Mouse (Mus musculus): ENCODE data around the gene Heatr4. TPM values are rescaled to one million over a fixed set of nuclear protein-coding genes. Genes with fewer than 3 reads are reported as not detected.
"Not testable (repeated sequence)": the region's sequence is repeated elsewhere in the genome, so short reads cannot be mapped to it uniquely, and the experiment has no call there.

The Heatr4 gene
- total RNA-seq, 2 experiments from 2014 or later: 0.18 TPM; not detected in 1

DNA sequence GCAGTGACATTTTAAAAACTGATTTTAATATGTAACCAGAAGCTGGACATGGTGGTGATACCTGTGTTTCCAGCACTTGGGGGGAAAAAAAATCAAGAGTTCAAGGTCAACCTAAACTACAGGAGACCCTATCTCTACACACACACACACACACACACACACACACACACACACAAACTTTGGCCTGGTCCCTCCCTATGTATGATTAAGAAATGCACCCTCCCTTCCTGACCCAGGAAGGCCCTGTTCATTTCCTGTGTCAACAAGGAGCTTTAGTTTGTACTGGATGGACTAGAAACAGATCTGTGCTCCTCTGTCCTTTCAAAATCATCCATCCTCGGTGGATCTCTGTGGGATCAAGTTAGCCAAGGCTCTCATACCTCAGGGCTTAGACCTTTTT lies 46.1 kb downstream of the Heatr4 start:
- not testable (repeated sequence) for DNase-seq (ENCODE audit: low spot score in 2 of 2)

DNA sequence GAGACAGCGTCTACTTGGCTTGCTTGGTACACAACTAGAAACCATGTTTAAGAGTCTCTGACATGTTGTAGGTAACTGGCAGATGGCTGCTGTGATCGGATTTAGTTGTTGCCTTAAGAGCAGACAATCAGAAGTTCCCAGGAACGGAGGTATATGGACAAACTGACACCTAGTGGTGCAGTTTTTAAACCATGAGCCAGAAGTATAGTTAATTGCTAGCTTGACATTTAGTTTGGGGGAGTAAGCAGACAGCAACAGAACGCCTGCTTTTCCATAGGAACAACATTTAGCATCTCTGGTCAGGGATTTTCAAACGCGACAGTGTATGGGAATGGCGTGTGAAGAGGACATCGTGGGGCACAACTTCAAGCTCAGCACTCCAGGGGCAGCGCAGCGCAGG lies 47.1 kb downstream of the Heatr4 start:
- DNase-seq (ENCODE audit: low spot score in 2 of 2): no peak

DNA sequence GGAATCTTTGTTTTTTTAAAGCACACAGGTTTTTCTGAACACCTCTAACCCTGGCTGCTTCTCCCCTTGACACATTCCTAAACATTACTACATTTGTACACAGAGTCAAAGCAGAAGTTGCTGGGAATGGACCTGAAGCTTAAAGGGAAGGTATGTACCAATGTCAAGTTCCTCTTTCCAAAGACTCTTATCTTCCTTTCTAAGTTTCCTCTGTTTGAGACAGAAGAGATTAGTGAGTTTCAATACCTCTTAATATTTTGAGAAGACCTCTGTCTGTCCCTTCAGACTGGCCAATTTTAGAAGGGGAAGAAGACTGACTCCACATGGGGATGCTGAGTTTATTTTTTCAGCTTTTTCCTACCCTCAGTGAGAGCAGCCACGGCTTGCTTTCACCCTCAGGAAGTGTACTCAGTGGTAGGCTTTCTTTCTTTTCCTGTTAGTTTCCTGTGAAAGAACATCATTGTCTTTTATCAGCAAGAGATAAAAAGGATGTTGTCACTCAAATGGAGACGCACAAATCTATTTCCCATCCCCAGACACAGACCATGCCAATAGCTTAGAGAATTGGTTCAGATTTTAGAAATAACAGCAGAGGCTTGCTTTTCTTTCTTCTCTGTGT lies 55.4 kb downstream of the Heatr4 start:
- DNase-seq (ENCODE audit: low spot score in 2 of 2): no peak

DNA sequence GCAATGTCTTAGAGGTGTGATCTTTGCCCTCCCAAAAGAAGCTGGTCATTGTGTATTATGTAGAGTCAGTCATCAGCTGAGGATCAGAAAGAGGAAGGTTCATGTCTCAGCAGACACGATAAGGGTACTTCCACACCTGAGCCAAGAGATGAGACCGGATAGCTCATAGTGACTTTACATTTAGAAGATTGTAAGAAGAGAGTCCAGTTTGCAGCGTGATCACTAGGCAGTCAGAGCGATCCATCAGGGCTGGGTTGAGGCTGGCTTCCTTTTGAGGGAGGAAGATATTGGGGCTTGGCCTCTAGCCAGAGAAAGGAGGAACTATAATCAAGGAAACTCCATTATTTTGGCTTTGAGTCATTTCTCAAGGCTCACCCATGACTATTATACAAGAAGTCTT lies 56.9 kb downstream of the Heatr4 start:
- DNase-seq (ENCODE audit: low spot score in 2 of 2): no peak

DNA sequence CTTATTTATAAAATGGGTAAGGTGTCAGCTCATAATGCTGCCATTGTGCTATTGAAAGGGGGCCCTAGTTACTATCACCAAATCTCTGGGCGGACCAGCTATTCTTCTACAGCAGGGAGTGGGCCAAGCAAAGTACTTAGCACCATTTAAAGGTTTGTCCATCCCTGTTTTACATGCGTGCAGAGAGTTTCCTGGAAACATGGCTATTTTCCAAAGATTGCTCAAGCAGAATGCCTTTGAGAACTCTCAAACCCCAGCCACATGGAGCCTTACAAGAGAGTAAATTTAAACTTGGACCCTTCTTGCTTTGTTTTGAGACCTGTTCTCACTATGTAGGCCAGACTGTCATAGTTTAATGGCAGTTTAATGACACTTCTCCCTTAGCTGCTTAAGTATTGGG lies 58.6 kb downstream of the Heatr4 start:
- no peak for DNase-seq (ENCODE audit: low spot score in 2 of 2)

DNA sequence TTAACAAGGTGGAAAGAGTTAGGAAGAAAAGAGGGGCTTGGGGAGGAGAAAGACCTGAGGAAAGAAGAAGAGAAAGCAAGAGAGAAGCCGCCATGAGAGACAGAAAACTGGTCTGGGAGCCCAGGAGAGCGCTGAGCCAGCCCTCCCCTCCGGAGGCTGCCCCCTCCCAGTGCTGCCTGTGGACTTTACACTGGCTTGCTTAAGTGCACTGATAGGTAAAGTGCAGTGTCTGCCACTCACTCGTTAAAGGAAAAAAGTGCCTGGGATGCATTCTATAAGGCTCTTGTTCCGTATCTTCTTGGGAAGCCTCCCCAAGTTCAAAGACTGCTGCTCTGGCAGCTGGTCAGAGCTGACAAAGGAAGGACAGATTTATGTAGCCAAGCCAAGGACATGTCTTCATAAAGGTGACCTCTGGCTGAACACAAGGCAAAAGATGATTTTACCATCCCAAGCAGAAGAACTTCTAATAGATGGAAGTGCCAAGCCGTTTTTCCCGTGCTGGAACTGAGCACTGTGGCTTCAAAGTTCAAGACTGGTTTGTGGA lies 59.4 kb downstream of the Heatr4 start:
- no peak for DNase-seq (ENCODE audit: low spot score in 2 of 2)

DNA sequence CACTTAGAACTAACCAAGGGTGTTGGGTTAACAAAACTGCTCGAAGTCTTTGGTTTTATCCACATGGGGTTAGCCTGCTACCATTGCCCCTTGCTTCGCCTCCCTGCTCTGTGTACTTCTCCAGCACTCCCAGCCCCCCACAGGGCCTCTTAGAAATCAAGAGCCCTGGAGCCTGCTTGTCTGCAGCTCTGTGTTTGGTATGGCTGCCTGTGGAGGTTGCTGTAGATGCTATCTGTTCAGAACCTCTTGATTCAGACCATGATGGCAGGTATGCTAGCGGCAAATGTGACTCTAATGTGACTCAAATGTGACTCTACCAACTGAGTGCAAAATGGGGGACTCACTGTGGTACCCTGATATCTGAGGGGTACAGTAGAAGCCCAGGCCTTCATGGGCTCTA lies 60.3 kb downstream of the Heatr4 start:
- DNase-seq (ENCODE audit: low spot score in 2 of 2): no peak

DNA sequence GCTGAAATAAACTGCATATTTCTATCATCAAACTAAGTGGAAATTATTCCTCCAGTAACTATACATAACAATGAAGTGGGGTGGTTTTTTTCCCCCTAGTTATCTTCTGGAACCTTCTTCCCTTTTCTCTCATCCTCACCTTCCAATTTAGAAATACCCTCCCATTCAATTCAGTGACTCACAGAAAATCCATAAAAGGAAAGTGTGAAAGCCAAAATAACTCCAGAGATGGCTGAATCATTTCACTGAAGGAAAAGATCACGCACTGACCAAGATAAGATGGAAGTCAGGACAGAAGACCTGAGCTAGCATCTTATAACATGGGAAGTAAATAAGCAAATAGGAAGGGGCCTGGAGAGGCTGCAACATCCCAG lies 61.2 kb downstream of the Heatr4 start:
- no peak for DNase-seq (ENCODE audit: low spot score in 2 of 2)

DNA sequence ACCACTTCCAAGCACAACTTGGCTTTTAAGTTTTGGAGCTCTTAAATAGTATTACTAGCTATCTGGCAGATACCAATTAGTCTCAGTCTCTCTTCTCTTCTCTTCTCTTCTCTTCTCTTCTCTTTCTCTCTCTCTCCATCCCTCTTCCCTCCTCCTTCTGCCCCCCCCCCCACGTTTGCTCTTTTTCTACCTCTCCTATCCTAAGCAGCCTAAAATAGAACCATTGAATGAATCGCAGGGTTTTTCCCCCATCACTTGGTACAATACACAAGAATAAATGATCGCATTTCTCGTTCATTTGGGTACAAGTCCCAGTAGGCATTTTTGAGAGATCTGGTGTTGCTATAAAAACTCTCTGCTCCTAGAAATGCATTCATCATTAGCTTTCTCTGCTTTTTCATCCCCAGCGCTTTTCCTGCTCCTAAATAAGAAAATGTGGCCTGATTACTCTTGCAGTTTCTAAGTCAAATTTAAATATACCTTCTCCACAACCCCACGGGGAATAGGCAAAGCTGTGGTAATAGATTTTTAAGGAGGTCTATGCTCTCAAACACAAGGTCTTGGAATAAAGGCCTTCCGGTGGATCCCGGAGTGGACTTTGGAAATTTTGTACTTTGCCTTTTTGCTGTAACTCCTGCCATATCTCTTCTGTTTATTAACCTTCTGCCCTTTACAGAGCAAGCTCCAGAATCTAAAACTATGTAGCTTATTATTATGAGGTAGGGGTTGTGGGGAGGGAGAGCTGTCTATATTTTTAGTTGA lies 61.7 kb downstream of the Heatr4 start:
- DNase-seq (ENCODE audit: low spot score in 2 of 2): no peak

DNA sequence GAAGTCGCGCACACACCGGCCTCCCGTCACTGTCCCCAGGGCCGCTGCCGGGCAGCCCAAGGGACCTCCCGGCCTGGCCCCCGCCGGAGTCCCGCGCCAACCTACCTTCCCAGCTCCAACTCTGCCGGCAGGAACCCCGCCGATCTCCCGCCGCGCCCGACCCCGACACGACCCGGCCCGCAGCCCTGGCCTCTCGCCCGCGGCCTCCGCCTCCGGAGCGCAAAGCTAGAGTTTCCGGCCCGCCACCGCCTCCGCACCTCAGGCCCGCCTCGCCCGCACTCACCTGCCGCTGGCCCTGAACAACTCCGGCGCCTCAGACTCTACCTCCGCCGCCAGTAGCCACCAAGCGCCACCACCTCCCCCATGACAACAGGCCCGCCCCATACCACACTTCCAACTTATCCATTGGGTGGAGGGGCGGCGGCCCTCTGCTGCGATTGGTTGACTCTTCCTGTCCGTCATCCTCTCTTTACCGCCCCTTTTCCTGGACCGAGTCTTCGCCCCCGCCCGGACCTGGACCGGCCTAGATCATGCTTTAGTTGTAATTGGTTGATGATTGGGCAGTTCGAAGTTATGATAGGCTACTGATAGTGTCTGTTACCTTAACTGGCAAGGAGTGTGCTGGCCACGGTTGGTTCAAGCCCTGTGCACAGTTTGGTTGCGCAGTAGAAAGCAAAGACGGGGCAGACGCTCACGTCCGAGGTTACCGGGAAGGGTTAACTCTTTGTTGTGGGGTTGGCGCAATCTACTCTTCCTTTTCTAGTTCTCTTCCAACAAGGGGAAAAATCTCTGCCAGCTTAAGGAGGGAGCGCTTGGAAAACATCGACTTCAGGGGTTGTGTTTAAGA lies 62.9 kb downstream of the Heatr4 start, which contains the start of gene Numb:
Numb (minus strand) TSS at position 400 of the 847 bp plus-strand sequence.
- peak; percentile 98 for DNase-seq (ENCODE audit: low spot score in 2 of 2)

DNA sequence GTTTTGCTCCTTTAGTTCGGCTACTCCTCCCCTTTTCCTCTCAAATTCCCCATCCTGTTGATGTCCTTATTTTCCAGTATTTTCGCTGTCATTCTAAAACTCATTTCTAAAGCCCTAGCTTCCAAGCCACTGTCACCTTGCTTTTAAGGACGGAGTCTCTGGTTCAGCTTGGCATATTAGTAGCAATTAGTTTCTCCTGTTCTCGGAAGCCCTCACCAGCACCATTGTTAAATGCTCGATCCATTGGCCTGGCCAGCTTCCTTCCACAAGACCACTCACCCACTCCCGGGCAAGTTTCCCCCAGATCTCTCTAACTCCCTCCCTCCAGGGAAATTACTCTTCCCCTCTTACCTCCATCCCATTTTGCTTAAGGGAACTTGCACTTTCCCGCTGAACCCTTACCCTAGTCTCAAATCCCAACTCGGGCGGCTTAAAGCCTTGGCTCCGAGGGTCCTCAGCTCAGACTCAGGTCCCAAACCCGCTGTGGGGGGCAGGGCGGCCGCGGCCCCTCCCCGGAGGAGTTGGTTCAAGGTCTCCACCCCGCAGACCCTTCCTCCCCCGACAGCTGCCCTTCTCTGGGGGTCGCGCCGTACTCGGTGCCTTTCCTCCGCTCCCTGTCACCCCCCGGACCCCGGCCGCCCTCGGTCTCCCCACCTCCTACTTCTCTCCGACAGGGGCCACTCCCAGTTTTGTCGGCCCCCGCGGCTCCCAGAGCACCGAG lies 63.8 kb downstream of the Heatr4 start:
- peak; percentile 25 to 44 for DNase-seq (ENCODE audit: low spot score in 2 of 2)

DNA sequence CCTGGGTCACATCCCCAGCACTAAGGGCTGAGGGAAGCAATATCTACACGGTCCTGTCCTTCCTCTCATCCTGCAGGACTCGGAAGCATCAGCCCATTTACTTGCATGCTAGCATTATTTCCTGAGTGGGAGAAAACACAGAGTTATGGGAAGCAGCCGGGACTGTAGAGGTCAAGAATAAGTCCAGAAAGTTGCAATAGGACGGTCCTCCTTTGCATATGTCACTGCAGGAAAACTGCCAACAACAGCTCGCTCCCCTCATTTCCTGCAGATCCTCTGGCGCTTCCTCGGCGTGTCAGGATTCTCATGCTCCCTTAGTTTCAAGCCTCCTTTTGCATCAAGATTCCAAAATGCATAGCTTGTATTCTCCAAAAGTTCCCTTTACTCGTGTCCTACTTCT lies 67.8 kb downstream of the Heatr4 start:
- DNase-seq (ENCODE audit: low spot score in 2 of 2): no peak

DNA sequence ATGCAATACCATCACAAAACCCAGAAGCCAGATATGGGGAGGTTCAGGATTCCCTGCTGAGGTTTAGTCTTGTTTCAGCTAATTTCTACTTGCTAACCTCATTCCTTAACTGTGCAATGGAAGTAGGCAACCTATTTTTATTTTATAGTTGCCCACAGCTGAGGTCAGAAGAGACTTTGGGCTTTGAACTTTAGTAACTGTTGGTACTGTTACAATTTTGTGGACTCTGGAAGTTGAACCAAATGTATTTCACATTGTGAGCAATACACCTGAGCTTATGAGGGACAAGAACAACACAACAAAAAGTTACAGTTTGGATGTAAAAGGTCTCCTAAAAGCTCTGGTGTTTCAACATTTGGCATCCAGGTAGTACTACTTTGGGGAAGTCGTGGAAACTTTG lies 69.9 kb downstream of the Heatr4 start:
- DNase-seq (ENCODE audit: low spot score in 2 of 2): no peak

DNA sequence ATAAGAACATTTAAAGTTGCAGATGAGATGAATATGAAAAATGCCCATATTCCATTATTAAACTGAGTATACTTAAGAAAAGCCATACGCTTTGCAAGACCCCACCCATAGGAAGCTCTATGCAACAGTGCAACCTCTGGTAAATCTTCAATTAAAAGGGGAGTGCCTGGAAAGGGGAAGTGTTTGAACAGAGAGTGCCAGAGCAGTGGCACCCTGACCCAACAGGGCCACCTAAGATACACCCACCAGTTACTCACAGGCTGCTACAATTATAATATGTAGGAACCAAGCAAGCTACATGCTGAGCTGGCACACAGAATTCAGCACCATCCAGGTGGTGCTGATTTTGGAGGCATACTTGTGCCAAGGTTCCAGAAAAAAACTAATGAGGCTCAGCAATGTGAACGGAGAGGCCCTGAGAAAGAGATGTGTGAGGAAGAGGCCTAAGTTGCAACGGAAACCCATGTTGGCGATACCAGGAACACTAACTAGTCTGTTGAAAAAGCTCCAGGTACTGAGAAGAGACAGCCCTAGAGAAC lies 70.4 kb downstream of the Heatr4 start:
- DNase-seq (ENCODE audit: low spot score in 2 of 2): no peak

DNA sequence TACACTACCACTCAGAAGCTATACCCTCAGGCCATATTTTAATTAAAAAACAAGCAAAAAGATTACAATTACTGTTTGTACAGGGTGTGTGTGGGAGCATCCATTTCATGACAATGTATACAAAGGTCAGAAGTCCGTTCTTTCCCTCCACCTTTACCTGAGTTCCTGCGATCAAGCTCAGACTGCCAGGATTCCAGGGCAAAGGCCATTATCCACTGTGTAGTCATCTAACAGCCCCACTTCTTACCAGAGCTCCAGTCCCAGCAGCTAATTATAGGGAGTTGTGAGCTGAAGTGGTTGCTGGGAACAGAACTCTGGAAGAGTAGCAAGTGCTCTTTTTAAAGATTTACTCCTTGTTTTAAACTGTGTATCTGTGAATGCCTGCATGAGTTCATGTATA lies 74.2 kb downstream of the Heatr4 start:
- no peak for DNase-seq (ENCODE audit: low spot score in 2 of 2)

Other genes starting within 250 kb of the Heatr4 start
- gene Papln, start 221.2 kb downstream of the Heatr4 start, total RNA-seq (2021): 1 to 10 TPM; 4.8 to 6.5 TPM
- 10 to 100 TPM; 21.4 to 23.6 TPM for gene Numb, start 62.9 kb downstream of the Heatr4 start, total RNA-seq (2021)
- gene Riox1, start 34.2 kb downstream of the Heatr4 start, total RNA-seq (2021): 10 to 100 TPM; 14.3 to 16.4 TPM
- gene Acot2, start 3.0 kb upstream of the Heatr4 start, total RNA-seq (2021): 10 to 100 TPM; 12.4 to 13.1 TPM
- 10 to 100 TPM; 29.1 to 33.3 TPM for gene Acot1, start 24.6 kb upstream of the Heatr4 start, total RNA-seq (2021)
- 1 to 10 TPM; 2.0 to 2.3 TPM for gene Acot4, start 53.5 kb upstream of the Heatr4 start, total RNA-seq (2021)
- gene Gm49366, start 54.1 kb upstream of the Heatr4 start, total RNA-seq (2021): 1 to 10 TPM in 1 of 2 experiments, not detected in 1; 3.4 TPM
- 1 to 10 TPM; 1.2 to 1.4 TPM for gene Acot3, start 67.3 kb upstream of the Heatr4 start, total RNA-seq (2021)
- 1 to 10 TPM; 4.0 to 4.7 TPM for gene Acot5, start 84.5 kb upstream of the Heatr4 start, total RNA-seq (2021)
- 1 to 10 TPM; 3.7 to 4.3 TPM for gene Acot6, start 115.8 kb upstream of the Heatr4 start, total RNA-seq (2021)
- gene Dnal1, start 129.5 kb upstream of the Heatr4 start, total RNA-seq (2021): 10 to 100 TPM; 80.0 to 82.5 TPM
- 1 to 10 TPM; 5.9 to 6.6 TPM for gene Pnma1, start 163.6 kb upstream of the Heatr4 start, total RNA-seq (2021)
- 10 to 100 TPM; 13.3 to 13.5 TPM for gene Elmsan1, start 234.0 kb upstream of the Heatr4 start, total RNA-seq (2021)